Mouse (Mus musculus) liver, embryonic 18 days (tissue): ENCODE measurements around the gene Sdad1. TPM values are rescaled to one million over a fixed set of nuclear protein-coding genes. Genes with fewer than 3 reads are reported as not detected.

Experiments
- polyA plus RNA-seq: library from polyadenylated mRNA; depleted of rRNA; stranded (reverse); fragments of >200 nt; gene quantifications from 2 replicates; pipeline ENCODE4 v1.2.3, GENCODE M21; 2012; rRNA removed

Sdad1 gene
- 7.3 and 8.0 TPM in 2 replicates for polyA plus RNA-seq

GRCm38 (mm10) chr5:92309681-92310511 lies at the start of gene Sdad1:
TSS of gene Sdad1 (minus strand) at chr5:92310479.

GRCm38 (mm10) chr5:92348794-92349413 lies 38.6 kb upstream of the Sdad1 start, which contains the start of gene Cxcl10:
TSS of gene Cxcl10 (minus strand) at chr5:92348889.

GRCm38 (mm10) chr5:92331635-92332338 lies 21.5 kb upstream of the Sdad1 start, which contains the start of gene Art3:
TSS of gene Art3 (plus strand) at chr5:92331827.

DNA sequence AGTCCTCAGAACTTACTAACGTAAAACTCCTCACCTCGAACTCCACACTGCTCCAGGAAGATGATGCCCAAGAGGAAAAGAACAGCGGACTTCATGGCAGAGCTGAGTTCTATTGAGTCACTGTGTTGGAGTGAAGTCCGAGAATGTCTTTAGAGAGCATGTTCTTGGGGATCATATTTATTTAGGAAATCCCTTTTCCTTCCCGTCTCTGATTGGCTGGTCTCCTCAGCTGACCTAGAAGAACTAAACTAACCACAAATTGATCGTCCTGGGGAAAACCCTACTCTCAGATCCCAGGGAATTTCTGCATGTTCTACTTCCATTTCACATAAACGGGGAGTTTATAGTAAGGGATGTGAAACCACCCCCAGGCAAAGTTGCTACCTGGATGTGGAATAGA lies 17.6 kb upstream of the Sdad1 start, which contains the start of gene Cxcl9:
Gene Cxcl9 (minus strand): TSS at position 151 of the 400 bp plus-strand sequence.

DNA sequence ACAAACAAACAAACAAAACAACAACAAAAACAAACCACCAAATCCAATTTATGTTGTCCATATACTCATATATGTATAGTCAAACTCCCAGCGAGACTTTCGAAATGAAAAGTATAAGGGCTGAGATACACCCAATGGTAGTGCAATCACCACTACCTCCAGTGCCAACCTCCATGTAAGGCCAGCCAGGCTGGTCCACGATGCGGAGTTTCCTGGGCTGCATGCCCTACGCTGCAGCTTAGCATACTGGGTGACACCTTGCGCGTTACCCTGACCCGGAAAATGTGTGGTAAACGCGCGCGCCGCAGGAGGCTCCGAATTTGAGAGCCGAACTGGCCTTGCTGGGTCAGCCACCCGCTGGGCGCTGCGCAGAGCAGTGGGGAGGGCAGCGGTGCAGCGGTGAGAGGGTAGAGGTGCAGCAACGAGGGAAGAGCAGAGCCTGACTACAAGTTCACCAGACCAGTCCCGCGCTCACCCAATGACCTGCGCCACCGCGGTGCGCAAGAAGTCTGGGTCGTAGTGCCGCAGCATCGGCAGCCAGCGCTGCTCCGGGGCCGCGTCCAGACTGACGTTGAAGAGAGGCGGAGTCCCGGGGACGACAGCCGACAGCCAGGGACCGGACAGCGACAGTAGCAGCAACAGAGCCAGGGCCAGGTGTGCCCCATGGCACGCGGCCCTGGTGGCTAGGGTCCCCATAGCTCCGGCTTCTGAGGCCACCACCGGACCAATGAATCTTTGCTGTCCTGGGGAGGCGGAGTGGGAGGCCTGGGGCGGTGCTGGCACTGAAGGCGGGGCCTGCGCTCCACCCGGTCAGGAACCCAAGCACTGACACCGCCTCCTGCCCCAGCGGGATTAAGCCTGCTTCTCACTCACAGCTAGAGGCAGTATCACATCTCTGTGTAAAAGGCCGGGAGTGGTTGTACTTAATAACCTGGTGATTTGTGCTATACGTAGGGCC lies 32.6 kb downstream of the Sdad1 start, which contains the start of gene Naaa:
Gene Naaa (minus strand): TSS at position 734 of the 958 bp plus-strand sequence.

GRCm38 (mm10) chr5:92256218-92256617 lies 54.1 kb downstream of the Sdad1 start, which contains the start of gene Ppef2:
TSS of gene Ppef2 (minus strand) at chr5:92256278.

Other genes with a start within 250 kb of the Sdad1 start
- 15.7 and 16.0 TPM in 2 replicates for gene G3bp2, start 226.8 kb downstream of the Sdad1 start, polyA plus RNA-seq
- 19.6 and 20.2 TPM in 2 replicates for gene Uso1, start 172.5 kb downstream of the Sdad1 start, polyA plus RNA-seq
- gene U90926, start 95.1 kb downstream of the Sdad1 start, polyA plus RNA-seq = not detected in 2 replicates
- 0.12 and 0.30 TPM in 2 replicates for gene Ppef2, start 54.2 kb downstream of the Sdad1 start, polyA plus RNA-seq
- 6.8 TPM in 2 replicates for gene Naaa, start 32.3 kb downstream of the Sdad1 start, polyA plus RNA-seq
- 0.21 and 1.6 TPM in 2 replicates for gene Cxcl9, start 17.6 kb upstream of the Sdad1 start, polyA plus RNA-seq
- 0.78 and 1.2 TPM in 2 replicates for gene Art3, start 21.3 kb upstream of the Sdad1 start, polyA plus RNA-seq
- gene Cxcl10, start 38.4 kb upstream of the Sdad1 start, polyA plus RNA-seq = 12.1 and 17.6 TPM in 2 replicates
- gene Nup54, start 124.7 kb upstream of the Sdad1 start, polyA plus RNA-seq = 13.8 and 14.5 TPM in 2 replicates
- gene Scarb2, start 196.4 kb upstream of the Sdad1 start, polyA plus RNA-seq = 16.8 and 17.8 TPM in 2 replicates
- 9.7 and 13.2 TPM in 2 replicates for gene Fam47e, start 244.6 kb upstream of the Sdad1 start, polyA plus RNA-seq